Mouse (Mus musculus) E14TG2a.4 (cell line): ENCODE results near the gene Ghdc.

Source experiments
- CTCF ChIP-seq: conservative IDR thresholded peaks from 2 replicates; pipeline ENCODE4 v1.5.1; 2014; ENCODE audit warnings: low read length
- NANOG ChIP-seq: IDR thresholded peaks from 2 replicates; pipeline ENCODE4 v1.6.1; 2014; ENCODE audit warnings: borderline replicate concordance, low read length, mixed read lengths
- POU5F1 ChIP-seq: IDR thresholded peaks from 2 replicates; pipeline ENCODE4 v1.6.1; 2014; ENCODE audit warnings: low read length, borderline replicate concordance

- TF ChIP-seq NANOG (no peak), CTCF (peak; percentile 44), POU5F1 (no peak)
Observed at GRCm38 (mm10) chr11:100811132-100811531, 40.4 kb upstream of the Ghdc start.
